Mouse (Mus musculus): ENCODE results near the gene Cab39. TPM values are rescaled to one million over a fixed set of nuclear protein-coding genes. Genes with fewer than 3 reads are reported as not detected.

Gene Cab39
- polyA plus RNA-seq, 1 experiment, result 38.6 TPM

- H3K27me3 ChIP-seq (ENCODE audit: control insufficient read depth, insufficient read depth, low read length), result no peaks in the 10 kb centered on the region
- no peak overlapping the region for H3K27ac ChIP-seq (ENCODE audit: control insufficient read depth, insufficient read depth, low read depth, low read length)
- TF ChIP-seq CTCF (IDR thresholded peaks at IDR 0.05; ENCODE audit: control insufficient read depth, insufficient read depth, insufficient replicate concordance, low read depth, low read length) (no peak), POLR2A (IDR thresholded peaks at IDR 0.05; ENCODE audit: control insufficient read depth, low read depth, low read length) (no peak)
- no peak overlapping the region for H3K4me3 ChIP-seq (ENCODE audit: control insufficient read depth, low read depth, low read length)
- H3K36me3 ChIP-seq (ENCODE audit: control insufficient read depth, insufficient read depth, low read length), result no peaks in the 10 kb centered on the region
- H3K4me1 ChIP-seq (ENCODE audit: control insufficient read depth, insufficient read depth, low read length), result 0 out of 2 replicates have a peak, but pooled peaks cover 2% of the 10 kb centered on the region
Observed at GRCm38 (mm10) chr1:85767754-85768153, 25.5 kb upstream of the Cab39 start.

GRCm38 (mm10) chr1:85771976-85772375 is 21.3 kb upstream of the Cab39 start:
- Histone ChIP-seq H3K4me1 (ENCODE audit: control insufficient read depth, insufficient read depth, low read length) (0 out of 2 replicates have a peak, but pooled peaks cover 2% of the 10 kb centered on the region), H3K36me3 (ENCODE audit: control insufficient read depth, insufficient read depth, low read length) (no peaks in the 10 kb centered on the region), H3K27ac (ENCODE audit: control insufficient read depth, insufficient read depth, low read depth, low read length) (no peak overlapping the region), H3K27me3 (ENCODE audit: control insufficient read depth, insufficient read depth, low read length) (no peaks in the 10 kb centered on the region), H3K4me3 (ENCODE audit: control insufficient read depth, low read depth, low read length) (no peak overlapping the region)
- TF ChIP-seq CTCF (IDR thresholded peaks at IDR 0.05; ENCODE audit: control insufficient read depth, insufficient read depth, insufficient replicate concordance, low read depth, low read length) (no peak), POLR2A (IDR thresholded peaks at IDR 0.05; ENCODE audit: control insufficient read depth, low read depth, low read length) (no peak)

GRCm38 (mm10) chr1:85775136-85775535 is 18.1 kb upstream of the Cab39 start:
- Histone ChIP-seq H3K4me3 (ENCODE audit: control insufficient read depth, low read depth, low read length) (peak overlapping the region; percentile 44), H3K4me1 (ENCODE audit: control insufficient read depth, insufficient read depth, low read length) (0 out of 2 replicates have a peak, but pooled peaks cover 2% of the 10 kb centered on the region), H3K27me3 (ENCODE audit: control insufficient read depth, insufficient read depth, low read length) (no peaks in the 10 kb centered on the region), H3K27ac (ENCODE audit: control insufficient read depth, insufficient read depth, low read depth, low read length) (no peak overlapping the region), H3K36me3 (ENCODE audit: control insufficient read depth, insufficient read depth, low read length) (no peaks in the 10 kb centered on the region)
- TF ChIP-seq CTCF (IDR thresholded peaks at IDR 0.05; ENCODE audit: control insufficient read depth, insufficient read depth, insufficient replicate concordance, low read depth, low read length), result no peak
- no peak for TF ChIP-seq POLR2A (IDR thresholded peaks at IDR 0.05; ENCODE audit: control insufficient read depth, low read depth, low read length)

- Histone ChIP-seq H3K36me3 (ENCODE audit: control insufficient read depth, insufficient read depth, low read length) (no peaks in the 10 kb centered on the region), H3K4me3 (ENCODE audit: control insufficient read depth, low read depth, low read length) (no peak overlapping the region), H3K4me1 (ENCODE audit: control insufficient read depth, insufficient read depth, low read length) (0 out of 2 replicates have a peak, but pooled peaks cover 2% of the 10 kb centered on the region), H3K27ac (ENCODE audit: control insufficient read depth, insufficient read depth, low read depth, low read length) (no peak overlapping the region), H3K27me3 (ENCODE audit: control insufficient read depth, insufficient read depth, low read length) (no peaks in the 10 kb centered on the region)
- TF ChIP-seq POLR2A (IDR thresholded peaks at IDR 0.05; ENCODE audit: control insufficient read depth, low read depth, low read length) (no peak), CTCF (IDR thresholded peaks at IDR 0.05; ENCODE audit: control insufficient read depth, insufficient read depth, insufficient replicate concordance, low read depth, low read length) (no peak)
Observed at GRCm38 (mm10) chr1:85776154-85776553, 17.1 kb upstream of the Cab39 start.

GRCm38 (mm10) chr1:85778436-85778835 is 14.8 kb upstream of the Cab39 start, which contains the start of gene A630001G21Rik:
A630001G21Rik (minus strand) TSS chr1:85778643.
- Histone ChIP-seq H3K36me3 (ENCODE audit: control insufficient read depth, insufficient read depth, low read length) (no peaks in the 10 kb centered on the region), H3K27me3 (ENCODE audit: control insufficient read depth, insufficient read depth, low read length) (no peaks in the 10 kb centered on the region), H3K4me1 (ENCODE audit: control insufficient read depth, insufficient read depth, low read length) (no peaks in the 10 kb centered on the region), H3K27ac (ENCODE audit: control insufficient read depth, insufficient read depth, low read depth, low read length) (no peak within 1 kb of the TSS), H3K4me3 (ENCODE audit: control insufficient read depth, low read depth, low read length) (no peak within 1 kb of the TSS)
- TF ChIP-seq CTCF (IDR thresholded peaks at IDR 0.05; ENCODE audit: control insufficient read depth, insufficient read depth, insufficient replicate concordance, low read depth, low read length), result no peak
- TF ChIP-seq POLR2A (IDR thresholded peaks at IDR 0.05; ENCODE audit: control insufficient read depth, low read depth, low read length), result no peak

- TF ChIP-seq POLR2A (IDR thresholded peaks at IDR 0.05; ENCODE audit: control insufficient read depth, low read depth, low read length) (no peak), CTCF (IDR thresholded peaks at IDR 0.05; ENCODE audit: control insufficient read depth, insufficient read depth, insufficient replicate concordance, low read depth, low read length) (no peak)
- no peaks in the 10 kb centered on the region for H3K36me3 ChIP-seq (ENCODE audit: control insufficient read depth, insufficient read depth, low read length)
- H3K27ac ChIP-seq (ENCODE audit: control insufficient read depth, insufficient read depth, low read depth, low read length), result no peak overlapping the region
- H3K4me1 ChIP-seq (ENCODE audit: control insufficient read depth, insufficient read depth, low read length), result no peaks in the 10 kb centered on the region
- H3K4me3 ChIP-seq (ENCODE audit: control insufficient read depth, low read depth, low read length), result no peak overlapping the region
- no peaks in the 10 kb centered on the region for H3K27me3 ChIP-seq (ENCODE audit: control insufficient read depth, insufficient read depth, low read length)
Observed at GRCm38 (mm10) chr1:85779012-85779411, 14.2 kb upstream of the Cab39 start.

- peak overlapping the region; percentile 37; the same call in 1 of the 2 replicates for H3K27ac ChIP-seq (ENCODE audit: control insufficient read depth, insufficient read depth, low read depth, low read length)
- no peaks in the 10 kb centered on the region for H3K36me3 ChIP-seq (ENCODE audit: control insufficient read depth, insufficient read depth, low read length)
- no peaks in the 10 kb centered on the region for H3K4me1 ChIP-seq (ENCODE audit: control insufficient read depth, insufficient read depth, low read length)
- H3K4me3 ChIP-seq (ENCODE audit: control insufficient read depth, low read depth, low read length), result peak overlapping the region; percentile 43
- TF ChIP-seq CTCF (IDR thresholded peaks at IDR 0.05; ENCODE audit: control insufficient read depth, insufficient read depth, insufficient replicate concordance, low read depth, low read length) (no peak), POLR2A (IDR thresholded peaks at IDR 0.05; ENCODE audit: control insufficient read depth, low read depth, low read length) (no peak)
- no peaks in the 10 kb centered on the region for H3K27me3 ChIP-seq (ENCODE audit: control insufficient read depth, insufficient read depth, low read length)
Observed at GRCm38 (mm10) chr1:85779428-85780180, 13.6 kb upstream of the Cab39 start.
